Mouse (Mus musculus) liver, embryonic 16.5 days (tissue): ENCODE measurements at regions not wholly inside any gene's neighbourhood (a gene's known extent, or its start where the extent isn't known, plus 50 kb on each side); places are given as distances from the start of the nearest gene placed in this dataset.

ENCODE experiments used
- ATAC-seq: fragments of 200-750 bp; cut with Nextera tagmentation; 2 replicates; pipeline ENCODE4 v1.8.0; 2017; ENCODE audit warnings: low read depth, mild to moderate bottlenecking, moderate number of reproducible peaks, moderate library complexity
- H3K27ac ChIP-seq: fragments of 300-500 bp; sonication (generic); 2 replicates; pipeline ENCODE4 v1.5.1; 2014; ENCODE audit warnings: mild to moderate bottlenecking, low read length
- H3K27me3 ChIP-seq: fragments of 300-500 bp; sonication (generic); 2 replicates; pipeline ENCODE4 v1.6.1; 2014; ENCODE audit warnings: low read depth, low read length, mixed read lengths; ENCODE audit not compliant: control insufficient read depth, insufficient read depth
- H3K36me3 ChIP-seq: fragments of 300-500 bp; sonication (generic); 2 replicates; pipeline ENCODE4 v1.6.1; 2014; ENCODE audit warnings: mild to moderate bottlenecking; ENCODE audit not compliant: control insufficient read depth, insufficient read depth
- H3K4me1 ChIP-seq: fragments of 300-500 bp; sonication (generic); 2 replicates; pipeline ENCODE4 v1.6.1; 2014; ENCODE audit warnings: low read depth, low read length, mixed read lengths; ENCODE audit not compliant: control insufficient read depth
- H3K4me2 ChIP-seq: fragments of 300-500 bp; sonication (generic); 2 replicates; pipeline ENCODE4 v1.6.1; 2014; ENCODE audit warnings: low read depth, low read length, mixed read lengths
- H3K4me3 ChIP-seq: fragments of 300-500 bp; sonication (generic); 2 replicates; pipeline ENCODE4 v1.5.1; 2014; ENCODE audit warnings: low read depth, mild to moderate bottlenecking, low read length
- H3K9ac ChIP-seq: fragments of 300-500 bp; sonication (generic); 2 replicates; pipeline ENCODE4 v1.6.1; 2014; ENCODE audit warnings: low read depth, low read length
- H3K9me3 ChIP-seq: fragments of 300-500 bp; sonication (generic); replicated peaks from 2 replicates; pipeline ENCODE4 v1.6.1; 2016; ENCODE audit warnings: low read length; ENCODE audit not compliant: control insufficient read depth
- WGBS: fragments of 180-500 bp; shearing (Covaris S2); extraction: QIAGEN DNeasy Blood & Tissue Kit; methylation state at CpG from one replicate; pipeline ENCODE4 v1.1.7; 2014; ENCODE audit not compliant: insufficient replicate concordance; 5-methylcytosine and 5-hydroxymethylcytosine counted together

DNA sequence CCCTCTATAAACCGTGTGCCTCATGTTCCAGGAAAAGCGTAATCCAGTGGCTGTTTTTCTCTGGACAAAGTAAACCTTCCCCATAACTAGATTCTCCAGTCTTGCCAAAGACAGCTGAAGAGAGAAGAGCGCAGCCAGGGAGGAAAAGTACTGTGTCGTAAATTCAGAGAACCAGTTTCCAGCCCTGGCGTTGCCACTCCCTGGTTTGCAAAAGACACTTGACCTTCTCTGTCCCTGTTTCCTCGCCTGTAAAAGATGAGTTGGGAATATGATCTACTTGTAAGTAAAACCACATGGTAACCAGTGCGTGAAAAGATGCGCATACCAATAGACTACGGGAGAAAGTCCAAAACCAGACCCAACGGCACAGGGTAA is 160.1 kb upstream of the Paip1 start:
- no peak for ATAC-seq

GRCm38 (mm10) chr13:119275500-119275899 is 152.9 kb upstream of the Paip1 start:
- H3K27me3 ChIP-seq, result no peaks in the 10 kb centered on the region
- H3K4me2 ChIP-seq, result no peak overlapping the region
- no peaks in the 10 kb centered on the region for H3K4me1 ChIP-seq
- no peaks in the 10 kb centered on the region for H3K9me3 ChIP-seq
- no peak overlapping the region for H3K4me3 ChIP-seq
- no peaks in the 10 kb centered on the region for H3K36me3 ChIP-seq
- WGBS, result 67% methylated on average over 4 of the region's 4 CpGs
- no peak overlapping the region for H3K27ac ChIP-seq
- no peak for ATAC-seq
- no peak overlapping the region for H3K9ac ChIP-seq

More for the DNA sequence above, 160.1 kb upstream of the Paip1 start:
- H3K9ac ChIP-seq, result no peak overlapping the region
- no peaks in the 10 kb centered on the region for H3K4me1 ChIP-seq
- no peaks in the 10 kb centered on the region for H3K9me3 ChIP-seq
- H3K27me3 ChIP-seq, result no peaks in the 10 kb centered on the region
- no peak overlapping the region for H3K4me3 ChIP-seq
- no peak overlapping the region for H3K4me2 ChIP-seq
- WGBS, result 73% methylated on average over 10 of the region's 10 CpGs
- H3K27ac ChIP-seq, result no peak overlapping the region
- no peaks in the 10 kb centered on the region for H3K36me3 ChIP-seq

GRCm38 (mm10) chr13:119277308-119277948 is 151.0 kb upstream of the Paip1 start:
- H3K27me3 ChIP-seq, result no peaks in the 10 kb centered on the region
- no peak overlapping the region for H3K4me2 ChIP-seq
- H3K9ac ChIP-seq, result no peak overlapping the region
- no peak overlapping the region for H3K27ac ChIP-seq
- WGBS, result 62% methylated on average over 13 of the region's 13 CpGs
- ATAC-seq, result no peak
- no peaks in the 10 kb centered on the region for H3K4me1 ChIP-seq
- no peaks in the 10 kb centered on the region for H3K9me3 ChIP-seq
- H3K4me3 ChIP-seq, result no peak overlapping the region
- no peaks in the 10 kb centered on the region for H3K36me3 ChIP-seq

- H3K9ac ChIP-seq, result no peak overlapping the region
- ATAC-seq, result no peak
- no peaks in the 10 kb centered on the region for H3K4me1 ChIP-seq
- no peaks in the 10 kb centered on the region for H3K36me3 ChIP-seq
- no peaks in the 10 kb centered on the region for H3K9me3 ChIP-seq
- no peak overlapping the region for H3K4me3 ChIP-seq
- 73% methylated on average over 8 of the region's 8 CpGs for WGBS
- H3K27ac ChIP-seq, result no peak overlapping the region
- no peaks in the 10 kb centered on the region for H3K27me3 ChIP-seq
- no peak overlapping the region for H3K4me2 ChIP-seq
Measured at GRCm38 (mm10) chr13:119279449-119279848, 149.0 kb upstream of the Paip1 start.

- Histone ChIP-seq H3K27me3 (no peaks in the 10 kb centered on the region), H3K4me1 (no peaks in the 10 kb centered on the region), H3K9ac (no peak overlapping the region), H3K4me2 (no peak overlapping the region), H3K36me3 (no peaks in the 10 kb centered on the region), H3K9me3 (no peaks in the 10 kb centered on the region), H3K4me3 (no peak overlapping the region), H3K27ac (no peak overlapping the region)
- 58% methylated on average over 5 of the region's 5 CpGs for WGBS
- no peak for ATAC-seq
Measured at GRCm38 (mm10) chr13:119280622-119281021, 147.8 kb upstream of the Paip1 start.

- WGBS, result 40% methylated on average over 6 of the region's 6 CpGs
- Histone ChIP-seq H3K4me2 (no peak overlapping the region), H3K27ac (no peak overlapping the region), H3K27me3 (no peaks in the 10 kb centered on the region), H3K36me3 (no peaks in the 10 kb centered on the region), H3K9ac (no peak overlapping the region), H3K9me3 (no peaks in the 10 kb centered on the region), H3K4me3 (no peak overlapping the region), H3K4me1 (no peaks in the 10 kb centered on the region)
- no peak for ATAC-seq
Measured at GRCm38 (mm10) chr13:119283448-119283847, 145.0 kb upstream of the Paip1 start.

GRCm38 (mm10) chr13:119309238-119309637 is 119.2 kb upstream of the Paip1 start:
- Histone ChIP-seq H3K9me3 (no peaks in the 10 kb centered on the region), H3K4me1 (no peaks in the 10 kb centered on the region), H3K4me2 (no peak overlapping the region), H3K27ac (no peak overlapping the region), H3K27me3 (no peaks in the 10 kb centered on the region), H3K4me3 (no peak overlapping the region), H3K36me3 (no peaks in the 10 kb centered on the region), H3K9ac (no peak overlapping the region)
- 46% methylated on average over 1 of the region's 1 CpGs for WGBS
- ATAC-seq, result no peak

- no peaks in the 10 kb centered on the region for H3K9me3 ChIP-seq
- no peak for ATAC-seq
- 52% methylated on average over 3 of the region's 3 CpGs for WGBS
Measured at GRCm38 (mm10) chr13:119310013-119310412, 118.4 kb upstream of the Paip1 start.

GRCm38 (mm10) chr13:119314356-119314755 is 114.0 kb upstream of the Paip1 start:
- no peak overlapping the region for H3K27ac ChIP-seq
- no peak for ATAC-seq
- H3K9me3 ChIP-seq, result no peaks in the 10 kb centered on the region
- no peaks in the 10 kb centered on the region for H3K36me3 ChIP-seq
- H3K9ac ChIP-seq, result no peak overlapping the region
- H3K4me3 ChIP-seq, result no peak overlapping the region
- H3K4me1 ChIP-seq, result no peaks in the 10 kb centered on the region
- H3K27me3 ChIP-seq, result no peaks in the 10 kb centered on the region
- WGBS, result 51% methylated on average over 3 of the region's 3 CpGs
- no peak overlapping the region for H3K4me2 ChIP-seq

More at GRCm38 (mm10) chr13:119310013-119310412, 118.4 kb upstream of the Paip1 start:
- Histone ChIP-seq H3K27me3 (no peaks in the 10 kb centered on the region), H3K4me3 (no peak overlapping the region), H3K9ac (no peak overlapping the region), H3K27ac (no peak overlapping the region), H3K4me2 (no peak overlapping the region), H3K4me1 (no peaks in the 10 kb centered on the region), H3K36me3 (no peaks in the 10 kb centered on the region)
